Mouse (Mus musculus): ENCODE results near the gene Ctf1.

The Ctf1 gene

GRCm38 (mm10) chr7:127744366-127745045 lies 32.0 kb downstream of the Ctf1 start, which contains the start of gene Fbxl19:
Fbxl19 (plus strand) TSS chr7:127744543.
- DNase-seq (ENCODE audit: low read depth, low spot score) = peak; percentile 75
- peaks cover under 1% of the 10 kb centered on the region; the same call in 1 of the 2 replicates for H3K36me3 ChIP-seq (ENCODE audit: control insufficient read depth, insufficient read depth, low read length, poor library complexity, severe bottlenecking)
- no peaks in the 10 kb centered on the region for H3K27me3 ChIP-seq (ENCODE audit: control insufficient read depth, insufficient read depth, low read length, poor library complexity, severe bottlenecking)

GRCm38 (mm10) chr7:127745251-127745651 lies 32.7 kb downstream of the Ctf1 start:
- peak; percentile 92 for DNase-seq (ENCODE audit: low read depth, low spot score)
- Histone ChIP-seq H3K27me3 (ENCODE audit: control insufficient read depth, insufficient read depth, low read length, poor library complexity, severe bottlenecking) (no peaks in the 10 kb centered on the region), H3K36me3 (ENCODE audit: control insufficient read depth, insufficient read depth, low read length, poor library complexity, severe bottlenecking) (peaks cover 2% of the 10 kb centered on the region; the same call in 1 of the 2 replicates)

GRCm38 (mm10) chr7:127745652-127746493 lies 33.3 kb downstream of the Ctf1 start:
- H3K27me3 ChIP-seq (ENCODE audit: control insufficient read depth, insufficient read depth, low read length, poor library complexity, severe bottlenecking) = no peaks in the 10 kb centered on the region
- H3K36me3 ChIP-seq (ENCODE audit: control insufficient read depth, insufficient read depth, low read length, poor library complexity, severe bottlenecking) = peaks cover 2% of the 10 kb centered on the region; the same call in 1 of the 2 replicates
- DNase-seq (ENCODE audit: low read depth, low spot score) = peak; percentile 70

GRCm38 (mm10) chr7:127746494-127747491 lies 34.3 kb downstream of the Ctf1 start:
- Histone ChIP-seq H3K36me3 (ENCODE audit: control insufficient read depth, insufficient read depth, low read length, poor library complexity, severe bottlenecking) (peaks cover 5% of the 10 kb centered on the region; the same call in 1 of the 2 replicates), H3K27me3 (ENCODE audit: control insufficient read depth, insufficient read depth, low read length, poor library complexity, severe bottlenecking) (no peaks in the 10 kb centered on the region)
- DNase-seq (ENCODE audit: low read depth, low spot score) = no peak

- Histone ChIP-seq H3K27me3 (ENCODE audit: control insufficient read depth, insufficient read depth, low read length, poor library complexity, severe bottlenecking) (no peaks in the 10 kb centered on the region), H3K36me3 (ENCODE audit: control insufficient read depth, insufficient read depth, low read length, poor library complexity, severe bottlenecking) (peaks cover 5% of the 10 kb centered on the region)
- DNase-seq (ENCODE audit: low read depth, low spot score) = no peak
These were observed 35.2 kb downstream of the Ctf1 start for GRCm38 (mm10) chr7:127747559-127748234.

GRCm38 (mm10) chr7:127748235-127748560 lies 35.7 kb downstream of the Ctf1 start:
- H3K36me3 ChIP-seq (ENCODE audit: control insufficient read depth, insufficient read depth, low read length, poor library complexity, severe bottlenecking) = peaks cover 8% of the 10 kb centered on the region
- no peak for DNase-seq (ENCODE audit: low read depth, low spot score)

GRCm38 (mm10) chr7:127750131-127751127 lies 37.9 kb downstream of the Ctf1 start:
- DNase-seq (ENCODE audit: low read depth, low spot score) = no peak
- H3K36me3 ChIP-seq (ENCODE audit: control insufficient read depth, insufficient read depth, low read length, poor library complexity, severe bottlenecking) = peaks cover 13% of the 10 kb centered on the region
- H3K27me3 ChIP-seq (ENCODE audit: control insufficient read depth, insufficient read depth, low read length, poor library complexity, severe bottlenecking) = no peaks in the 10 kb centered on the region

More at GRCm38 (mm10) chr7:127748235-127748560, 35.7 kb downstream of the Ctf1 start:
- H3K27me3 ChIP-seq (ENCODE audit: control insufficient read depth, insufficient read depth, low read length, poor library complexity, severe bottlenecking) = no peaks in the 10 kb centered on the region

GRCm38 (mm10) chr7:127751619-127752018 lies 39.1 kb downstream of the Ctf1 start:
- Histone ChIP-seq H3K36me3 (ENCODE audit: control insufficient read depth, insufficient read depth, low read length, poor library complexity, severe bottlenecking) (peaks cover 13% of the 10 kb centered on the region), H3K27me3 (ENCODE audit: control insufficient read depth, insufficient read depth, low read length, poor library complexity, severe bottlenecking) (no peaks in the 10 kb centered on the region)
- DNase-seq (ENCODE audit: low read depth, low spot score) = no peak

- no peak for DNase-seq (ENCODE audit: low read depth, low spot score)
- no peaks in the 10 kb centered on the region for H3K27me3 ChIP-seq (ENCODE audit: control insufficient read depth, insufficient read depth, low read length, poor library complexity, severe bottlenecking)
- peaks cover 13% of the 10 kb centered on the region for H3K36me3 ChIP-seq (ENCODE audit: control insufficient read depth, insufficient read depth, low read length, poor library complexity, severe bottlenecking)
These were observed 39.5 kb downstream of the Ctf1 start for GRCm38 (mm10) chr7:127752069-127752468.

GRCm38 (mm10) chr7:127753158-127753557 lies 40.6 kb downstream of the Ctf1 start:
- peaks cover 13% of the 10 kb centered on the region for H3K36me3 ChIP-seq (ENCODE audit: control insufficient read depth, insufficient read depth, low read length, poor library complexity, severe bottlenecking)
- no peaks in the 10 kb centered on the region for H3K27me3 ChIP-seq (ENCODE audit: control insufficient read depth, insufficient read depth, low read length, poor library complexity, severe bottlenecking)
- no peak for DNase-seq (ENCODE audit: low read depth, low spot score)

- Histone ChIP-seq H3K27me3 (ENCODE audit: control insufficient read depth, insufficient read depth, low read length, poor library complexity, severe bottlenecking) (no peaks in the 10 kb centered on the region), H3K36me3 (ENCODE audit: control insufficient read depth, insufficient read depth, low read length, poor library complexity, severe bottlenecking) (peaks cover 13% of the 10 kb centered on the region)
- no peak for DNase-seq (ENCODE audit: low read depth, low spot score)
These were observed 41.2 kb downstream of the Ctf1 start for GRCm38 (mm10) chr7:127753741-127754140.

- Histone ChIP-seq H3K27me3 (ENCODE audit: control insufficient read depth, insufficient read depth, low read length, poor library complexity, severe bottlenecking) (no peaks in the 10 kb centered on the region), H3K36me3 (ENCODE audit: control insufficient read depth, insufficient read depth, low read length, poor library complexity, severe bottlenecking) (0 out of 2 replicates have a peak, but pooled peaks cover 2% of the 10 kb centered on the region)
- DNase-seq (ENCODE audit: low read depth, low spot score) = peak; percentile 23
These were observed 47.2 kb downstream of the Ctf1 start for GRCm38 (mm10) chr7:127759716-127760115.

- Histone ChIP-seq H3K36me3 (ENCODE audit: control insufficient read depth, insufficient read depth, low read length, poor library complexity, severe bottlenecking) (no peaks in the 10 kb centered on the region), H3K27me3 (ENCODE audit: control insufficient read depth, insufficient read depth, low read length, poor library complexity, severe bottlenecking) (no peaks in the 10 kb centered on the region)
- DNase-seq (ENCODE audit: low read depth, low spot score) = no peak
These were observed 47.9 kb downstream of the Ctf1 start for GRCm38 (mm10) chr7:127760478-127760877.

All from splenic B cell, adult 2 months (primary cell).